Mouse (Mus musculus): ENCODE measurements at regions not wholly inside any gene's neighbourhood (a gene's known extent, or its start where the extent isn't known, plus 50 kb on each side); places are given as distances from the start of the nearest gene placed in this dataset.
A peak's percentile ranks its signal among the peaks of the same experiment; 100 is the strongest.

DNA sequence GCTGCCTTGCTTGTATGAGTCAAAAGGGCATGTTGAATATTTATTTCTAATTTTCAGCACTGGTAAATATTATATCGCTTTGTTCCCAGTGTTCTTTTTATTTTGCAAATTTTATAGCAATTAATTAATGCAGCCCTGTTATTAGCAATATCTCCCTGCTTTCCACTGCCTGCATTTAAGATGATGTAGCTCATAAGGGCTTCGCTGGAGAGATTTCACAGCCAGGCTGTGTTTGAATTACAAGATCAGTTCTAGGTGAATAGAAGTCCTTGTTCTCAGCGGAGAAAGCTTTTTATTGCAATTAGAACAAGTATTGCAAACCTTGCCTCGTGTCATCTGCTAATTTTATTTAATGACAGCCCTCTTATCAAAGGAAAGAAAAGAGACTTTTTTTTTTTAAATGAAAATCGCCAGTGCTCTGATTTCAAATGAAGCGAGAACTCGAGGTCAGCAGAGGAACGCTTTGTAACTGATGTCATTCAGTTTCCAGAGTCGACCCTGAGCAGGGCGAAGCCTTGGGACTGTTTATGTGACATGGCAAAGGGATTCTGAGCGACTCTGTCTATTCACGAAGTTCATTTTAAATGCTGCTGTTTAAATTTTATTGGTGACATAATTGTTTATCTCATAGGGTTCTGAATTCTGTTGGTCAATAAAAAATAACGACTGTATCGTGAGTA is 378.7 kb upstream of the Mki67 start:
- DNase-seq (ENCODE audit: low spot score), result no peak

GRCm38 (mm10) chr7:136104021-136104420 is 387.9 kb upstream of the Mki67 start:
- DNase-seq (ENCODE audit: low spot score), result no peak

- no peak for DNase-seq (ENCODE audit: low spot score)
These were observed 396.0 kb upstream of the Mki67 start for GRCm38 (mm10) chr7:136112163-136112562.

GRCm38 (mm10) chr7:136120930-136121329 is 404.8 kb upstream of the Mki67 start:
- no peak for DNase-seq (ENCODE audit: low spot score)

- no peak for DNase-seq (ENCODE audit: low spot score)
These were observed 405.2 kb upstream of the Mki67 start for GRCm38 (mm10) chr7:136121406-136121805.

DNA sequence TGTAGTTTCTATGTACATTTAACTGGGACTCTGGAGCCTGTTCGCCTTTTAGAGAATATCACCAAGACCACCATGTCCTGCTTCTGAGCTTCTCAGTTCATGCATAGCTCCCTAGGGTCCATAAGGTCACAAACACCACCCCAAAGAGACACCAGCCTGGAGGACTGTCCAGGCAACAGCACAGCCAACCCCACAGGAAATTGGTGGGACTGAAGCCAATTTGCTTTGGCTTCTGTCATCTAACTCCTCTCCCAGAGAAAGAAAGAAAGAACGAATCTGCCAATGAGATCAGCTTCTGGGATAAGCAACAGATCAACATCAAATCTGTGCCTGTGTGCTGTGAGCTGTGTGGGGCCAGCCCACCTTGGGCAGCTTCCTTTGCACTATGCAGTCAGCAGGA is 408.6 kb upstream of the Mki67 start:
- DNase-seq (ENCODE audit: low spot score), result no peak

- DNase-seq (ENCODE audit: low spot score), result no peak
These were observed 410.2 kb upstream of the Mki67 start for GRCm38 (mm10) chr7:136126393-136126792.

- DNase-seq (ENCODE audit: low spot score), result no peak
These were observed 411.4 kb upstream of the Mki67 start for GRCm38 (mm10) chr7:136127576-136127975.

DNA sequence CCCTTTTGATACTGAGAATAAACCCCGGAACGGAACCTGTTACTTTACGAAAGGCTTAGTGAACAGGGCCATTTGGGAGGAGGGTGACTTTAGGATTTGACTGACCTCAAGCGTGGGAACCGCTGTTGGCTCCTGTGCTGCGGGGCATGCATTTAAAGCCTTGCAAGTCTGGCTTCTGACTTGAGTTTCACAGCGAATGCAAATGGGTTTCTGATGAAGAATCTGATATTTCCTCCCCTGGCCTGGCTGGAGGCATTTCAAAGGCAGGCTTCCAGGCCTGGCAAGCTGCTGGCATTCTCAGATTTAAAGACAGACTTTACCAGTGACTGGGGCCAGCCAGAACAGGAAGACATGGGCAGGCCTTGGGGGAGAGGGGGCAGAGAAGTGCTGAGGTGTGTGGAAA is 413.6 kb upstream of the Mki67 start:
- no peak for DNase-seq (ENCODE audit: low spot score)

- DNase-seq (ENCODE audit: low spot score), result no peak
These were observed 414.6 kb upstream of the Mki67 start for GRCm38 (mm10) chr7:136130666-136131239.

DNA sequence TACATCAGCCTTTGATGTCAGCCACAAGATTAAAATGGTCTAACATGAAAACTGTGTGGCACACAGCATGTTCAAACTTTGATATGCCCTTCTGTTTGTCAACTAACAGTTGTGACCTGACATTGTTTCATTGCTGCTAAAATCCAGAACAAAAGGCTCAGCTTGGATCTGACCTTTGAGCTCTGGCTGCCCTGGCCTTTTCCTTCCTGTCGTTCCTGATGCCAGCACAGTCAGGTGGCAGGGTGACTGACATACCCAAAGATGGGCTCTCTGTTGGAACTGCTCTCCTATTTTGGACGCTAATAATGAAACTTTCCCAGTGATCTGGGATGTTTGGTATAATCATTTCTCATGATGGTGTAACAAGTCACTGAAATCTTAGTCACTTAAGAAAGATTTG is 416.8 kb upstream of the Mki67 start:
- DNase-seq (ENCODE audit: low spot score), result no peak

DNA sequence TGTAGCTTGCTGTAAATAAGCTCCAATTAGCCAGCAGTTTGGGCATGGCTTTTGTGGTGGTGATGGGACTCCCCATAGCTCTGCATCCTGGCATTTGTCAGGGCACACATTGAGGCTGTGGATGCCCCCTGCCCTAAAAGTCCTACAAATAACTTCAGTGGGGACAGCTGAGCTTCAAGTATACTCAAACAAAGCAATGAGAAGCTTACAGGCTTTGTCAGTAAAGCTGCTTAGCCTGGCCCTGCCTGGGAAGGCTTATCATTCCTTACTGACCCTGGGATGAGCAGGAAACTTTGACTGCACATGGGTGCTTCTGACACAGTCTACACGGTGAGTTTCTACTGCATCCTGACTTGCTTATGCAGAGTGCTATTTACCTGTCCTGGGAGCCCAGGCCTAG is 420.5 kb upstream of the Mki67 start:
- DNase-seq (ENCODE audit: low spot score), result no peak

DNA sequence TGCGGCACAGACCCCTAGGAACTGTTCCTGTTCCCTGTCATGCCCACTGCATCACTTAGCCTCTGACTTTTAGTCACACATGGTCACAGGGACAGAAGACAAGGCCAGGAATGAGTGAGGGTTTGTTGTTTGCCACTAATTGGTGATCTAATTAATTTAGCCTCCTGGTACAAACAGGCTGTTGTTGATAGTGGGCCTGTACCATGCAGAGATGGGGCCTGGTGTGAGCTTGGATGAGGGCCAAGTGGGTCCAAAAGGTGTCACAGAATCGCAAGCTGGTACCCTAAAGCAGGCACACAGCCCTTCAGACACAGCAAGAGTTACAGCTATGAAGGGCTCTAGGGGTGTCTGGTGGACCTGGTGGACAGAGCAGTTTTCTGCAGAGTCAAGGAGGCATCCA is 421.2 kb upstream of the Mki67 start:
- DNase-seq (ENCODE audit: low spot score), result no peak

DNA sequence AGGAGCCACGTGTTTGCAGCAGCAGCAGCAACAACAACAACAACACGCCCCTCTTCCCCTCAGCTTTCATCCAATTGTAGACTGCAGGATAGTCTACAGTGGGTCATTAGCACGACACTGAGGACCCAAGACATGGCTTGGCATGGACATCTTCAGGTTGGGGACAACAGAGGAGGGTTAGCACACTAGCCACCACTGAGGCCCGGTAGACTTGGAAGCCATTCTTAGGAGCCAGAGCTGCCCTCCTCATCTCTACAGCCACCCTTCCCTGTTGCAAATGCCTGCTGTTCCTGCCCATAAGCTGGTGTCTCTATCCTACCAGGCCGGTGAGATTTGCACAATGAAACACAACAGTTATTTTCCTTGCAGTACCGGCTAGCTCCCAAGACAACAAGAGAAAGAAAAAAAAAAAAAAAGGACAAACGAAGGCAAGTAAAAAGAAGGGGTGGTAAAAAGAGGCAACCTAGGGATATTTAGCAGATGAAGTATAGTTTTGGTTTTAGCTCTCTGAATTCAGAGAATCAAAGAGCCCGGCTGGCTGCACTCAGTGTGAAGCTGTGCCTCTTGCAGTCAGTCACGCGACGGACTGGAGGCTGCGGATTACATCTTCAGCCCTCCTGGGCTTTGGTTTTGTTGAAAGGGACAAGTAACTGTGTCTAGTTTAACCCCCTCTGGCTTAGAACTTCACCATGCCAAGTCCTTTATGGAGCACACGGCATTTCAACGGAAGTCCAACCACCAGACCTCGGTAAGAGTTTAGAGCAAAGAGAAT is 421.9 kb upstream of the Mki67 start:
- DNase-seq (ENCODE audit: low spot score), result no peak

DNA sequence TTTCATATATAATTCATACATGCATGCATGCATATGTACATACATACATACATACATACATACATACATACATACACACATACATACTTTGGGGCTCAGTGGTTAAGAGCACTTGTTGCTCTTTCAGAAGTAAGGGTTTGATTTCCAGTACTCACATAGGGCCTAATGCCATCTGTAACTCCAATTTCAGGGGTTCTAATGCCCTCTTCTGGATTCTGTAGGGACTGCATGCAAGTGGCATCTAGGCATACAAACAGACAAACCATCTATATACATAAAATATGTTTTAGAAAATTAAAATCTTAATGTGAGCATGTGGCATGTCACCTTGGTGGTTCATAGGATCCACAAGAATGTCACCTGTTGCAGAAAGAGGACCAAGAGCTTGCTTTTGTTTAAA is 426.7 kb upstream of the Mki67 start:
- no peak for DNase-seq (ENCODE audit: low spot score)

DNA sequence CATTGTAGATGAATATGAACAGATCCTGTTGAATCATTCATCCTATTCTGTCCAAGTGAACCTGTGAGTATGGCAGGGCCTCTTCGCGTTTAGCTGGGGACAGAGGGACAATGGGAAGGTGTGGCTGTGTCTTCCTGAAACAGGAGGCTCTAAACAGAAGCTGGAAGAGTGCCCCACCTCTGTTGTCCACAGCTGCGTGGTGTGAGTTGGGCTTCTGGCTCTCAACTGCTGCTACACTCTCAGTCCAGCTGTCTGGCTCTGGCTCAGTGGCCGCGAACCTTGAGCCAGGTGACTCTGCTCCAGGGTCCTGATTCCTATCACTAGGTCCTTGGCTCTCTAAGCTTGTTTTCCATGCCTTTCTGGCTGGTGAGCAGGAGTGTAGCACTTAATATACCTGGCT is 434.0 kb upstream of the Mki67 start:
- no peak for DNase-seq (ENCODE audit: low spot score)

DNA sequence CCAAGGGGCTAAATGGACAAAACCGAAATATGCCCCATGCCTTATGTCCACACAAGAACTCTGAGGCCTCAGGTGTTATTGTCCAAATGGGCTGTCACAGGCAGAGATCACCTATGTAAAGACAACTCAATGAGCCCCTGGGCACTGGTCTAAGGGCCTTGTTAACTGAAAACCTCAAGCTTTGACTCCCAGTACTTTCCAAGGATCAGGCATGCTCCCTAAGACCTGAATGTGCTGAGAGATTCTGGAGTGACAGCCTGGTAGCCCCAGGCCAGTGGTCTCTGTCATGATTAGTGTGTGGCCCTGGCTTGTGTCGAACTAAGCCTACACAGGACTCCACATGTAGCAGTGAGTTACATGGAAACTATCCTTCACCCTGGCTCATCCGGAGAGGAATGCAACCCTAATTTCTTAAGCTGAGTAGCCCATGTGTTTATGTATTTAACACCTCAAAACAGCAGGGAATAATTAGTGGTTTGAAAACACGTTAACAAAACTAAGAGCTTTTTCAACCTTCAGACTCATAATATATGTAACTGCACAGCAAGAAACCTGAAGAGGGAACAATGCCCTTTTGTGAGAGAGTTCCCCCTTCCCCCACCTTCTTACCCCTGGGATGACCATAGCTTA is 435.3 kb upstream of the Mki67 start:
- DNase-seq (ENCODE audit: low spot score), result no peak

DNA sequence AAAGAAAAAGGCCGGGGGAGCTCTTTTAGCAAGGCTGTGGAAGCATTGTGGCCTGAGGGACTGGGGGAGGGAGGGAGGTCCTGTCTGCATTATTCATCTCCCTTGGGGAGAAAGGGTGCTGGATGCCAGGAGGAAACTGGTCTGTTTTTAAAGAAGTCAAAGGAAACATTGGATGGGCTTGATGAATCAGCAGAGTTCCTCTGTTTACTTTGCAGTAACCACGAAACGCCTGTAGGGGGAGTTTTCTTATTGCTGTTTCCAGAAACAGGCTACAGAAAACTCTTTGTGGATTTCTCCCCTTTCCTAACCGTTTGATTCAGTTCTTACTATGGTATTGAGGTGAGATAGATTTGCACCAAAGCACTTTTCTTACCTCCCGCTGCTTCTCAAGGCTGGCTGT is 436.3 kb upstream of the Mki67 start:
- DNase-seq (ENCODE audit: low spot score), result peak; percentile 2

DNA sequence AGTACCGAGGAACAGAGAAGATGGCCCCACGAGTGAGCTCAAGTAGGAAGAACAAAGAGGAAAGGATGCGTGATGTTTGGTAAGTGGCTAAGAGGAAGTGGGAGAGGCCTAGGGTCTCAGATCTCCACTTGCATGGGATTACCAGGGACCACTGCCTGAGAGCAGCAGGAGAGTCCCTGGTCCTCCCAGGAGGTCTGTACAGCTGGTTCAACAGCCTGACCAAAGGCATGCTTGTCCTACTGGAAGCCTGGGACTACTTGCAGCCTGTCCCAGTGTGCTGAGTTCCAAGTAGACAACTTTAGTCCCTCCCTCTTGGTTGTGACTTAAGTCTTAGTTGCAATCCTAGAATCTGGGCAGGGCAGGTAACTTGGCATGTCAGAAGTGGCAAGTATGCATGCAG is 437.5 kb upstream of the Mki67 start:
- DNase-seq (ENCODE audit: low spot score), result no peak

- DNase-seq (ENCODE audit: low spot score), result no peak
These were observed 443.0 kb upstream of the Mki67 start for GRCm38 (mm10) chr7:136159136-136159535.

GRCm38 (mm10) chr7:136161526-136161925 is 445.4 kb upstream of the Mki67 start:
- DNase-seq (ENCODE audit: low spot score), result no peak

GRCm38 (mm10) chr7:136164834-136165233 is 448.7 kb upstream of the Mki67 start:
- no peak for DNase-seq (ENCODE audit: low spot score)

GRCm38 (mm10) chr7:136169261-136169660 is 453.1 kb upstream of the Mki67 start:
- DNase-seq (ENCODE audit: low spot score), result no peak
